Mouse (Mus musculus) MEL (cell line): ENCODE measurements around the gene Map2k5.

Source experiments
- CTCF ChIP-seq, 3 experiments: IDR thresholded peaks in 2 of 3; conservative IDR thresholded peaks in 1 of 3; 2 replicates each; pipeline ENCODE4 v1.5.1; 2011 to 2012; ENCODE audit warnings: low read length in 3 of 3, low read depth in 2 of 3, mild to moderate bottlenecking in 2 of 3, improper control_type of control experiment in 1 of 3, inconsistent platforms in 1 of 3, mixed read lengths in 1 of 3, moderate library complexity in 1 of 3; ENCODE audit not compliant: control insufficient read depth in 1 of 3, insufficient read depth in 1 of 3, poor library complexity in 1 of 3, severe bottlenecking in 1 of 3
- E2F4 ChIP-seq: IDR thresholded peaks from 2 replicates; pipeline ENCODE4 v1.6.1; 2011; ENCODE audit warnings: low read depth, low read length, improper control_type of control experiment, borderline replicate concordance
- MAX ChIP-seq: IDR thresholded peaks from 2 replicates; pipeline ENCODE4 v1.6.1; 2011; ENCODE audit warnings: low read length, improper control_type of control experiment
- POLR2A ChIP-seq, 2 experiments: IDR thresholded peaks; 2 replicates each; pipeline ENCODE4 v1.6.1; 2011 to 2012; ENCODE audit warnings: low read length in 2 of 2, mild to moderate bottlenecking in 2 of 2, control low read depth in 1 of 2, improper control_type of control experiment in 1 of 2, low read depth in 1 of 2, moderate library complexity in 1 of 2; ENCODE audit not compliant: control insufficient read depth in 1 of 2, insufficient read depth in 1 of 2, poor library complexity in 1 of 2
- POLR2AphosphoS2 ChIP-seq: IDR thresholded peaks from 2 replicates; pipeline ENCODE4 v1.6.1; 2011; ENCODE audit warnings: low read length, improper control_type of control experiment
- RCOR1 ChIP-seq: IDR thresholded peaks from 2 replicates; pipeline ENCODE4 v1.6.1; 2012; ENCODE audit warnings: low read depth, mild to moderate bottlenecking, inconsistent platforms, low read length, improper control_type of control experiment
- SMC3 ChIP-seq: IDR thresholded peaks from 2 replicates; pipeline ENCODE4 v1.6.1; 2011; ENCODE audit warnings: low read depth, low read length, improper control_type of control experiment
- TBP ChIP-seq: IDR thresholded peaks from 2 replicates; pipeline ENCODE4 v1.8.0; 2011; ENCODE audit warnings: low read depth, low read length, improper control_type of control experiment
- TCF12 ChIP-seq: IDR thresholded peaks from 2 replicates; pipeline ENCODE4 v1.6.1; 2014; ENCODE audit warnings: low read depth, mild to moderate bottlenecking, inconsistent platforms, low read length, improper control_type of control experiment, moderate library complexity
- USF2 ChIP-seq, 2 experiments: IDR thresholded peaks; 2 replicates each; pipeline ENCODE4 v1.6.1; 2011 to 2012; ENCODE audit warnings: improper control_type of control experiment in 2 of 2, low read length in 2 of 2, borderline replicate concordance in 1 of 2, inconsistent platforms in 1 of 2, low read depth in 1 of 2, mild to moderate bottlenecking in 1 of 2; ENCODE audit not compliant: insufficient read depth in 1 of 2
- ZNF384 ChIP-seq: IDR thresholded peaks from 2 replicates; pipeline ENCODE4 v1.6.1; 2012; ENCODE audit warnings: low read depth, mild to moderate bottlenecking, inconsistent platforms, low read length, improper control_type of control experiment

DNA sequence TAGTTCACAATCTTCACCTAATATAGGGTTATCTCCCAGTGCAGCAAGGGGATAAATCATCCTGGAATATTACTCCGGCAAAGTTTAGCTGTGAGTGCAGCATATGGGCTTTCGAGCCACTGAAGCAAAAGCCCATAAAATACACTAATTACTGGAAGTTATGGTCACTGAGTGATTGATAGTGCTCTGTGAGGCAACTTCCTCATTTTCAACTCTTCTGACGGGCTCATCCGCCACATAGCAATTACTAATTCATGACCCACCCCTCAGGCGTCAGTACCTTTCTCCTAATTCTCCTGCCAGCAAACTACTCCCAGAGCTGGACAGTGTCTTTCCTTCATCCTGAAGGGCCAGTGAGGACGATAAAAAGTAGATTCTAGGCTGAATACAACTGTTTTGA is 135.7 kb downstream of the Map2k5 start:
- TF ChIP-seq RCOR1 (no peak), USF2 (IDR thresholded peaks at IDR 0.05; ENCODE audit: borderline replicate concordance in 1 of 2, insufficient read depth in 1 of 2, low read depth in 1 of 2, low read length in 2 of 2) (no peak), POLR2A (IDR thresholded peaks at IDR 0.05; ENCODE audit: control insufficient read depth in 1 of 2, insufficient read depth in 1 of 2, low read depth in 1 of 2, low read length in 2 of 2, poor library complexity in 1 of 2) (no peak), TBP (no peak), TCF12 (no peak), CTCF (IDR thresholded peaks at IDR 0.05 in 2 of 3, conservative IDR thresholded peaks at IDR 0.05 in 1 of 3; ENCODE audit: control insufficient read depth in 1 of 3, insufficient read depth in 1 of 3, low read depth in 2 of 3, low read length in 3 of 3, poor library complexity in 1 of 3, severe bottlenecking in 1 of 3) (no peak), ZNF384 (no peak), SMC3 (no peak), E2F4 (no peak), POLR2AphosphoS2 (no peak), MAX (no peak)
